Mouse (Mus musculus) cerebellum, postnatal 10 days (tissue): ENCODE data around the gene Atxn7l1.
A peak's percentile ranks its signal among the peaks of the same experiment; 100 is the strongest.

Experiments
- DNase-seq, 2 experiments: peaks; one replicate each; pipeline ENCODE4 v3.0.0; 2021; ENCODE audit warnings: mixed read lengths in 2 of 2

The Atxn7l1 gene

GRCm38 (mm10) chr12:33332796-33333195 lies 185.3 kb downstream of the Atxn7l1 start:
- peak; percentile 67 to 78 for DNase-seq

GRCm38 (mm10) chr12:33333914-33334313 lies 186.4 kb downstream of the Atxn7l1 start:
- DNase-seq = peak; percentile 94 to 96

GRCm38 (mm10) chr12:33334511-33334910 lies 187.0 kb downstream of the Atxn7l1 start:
- no peak for DNase-seq

- no peak for DNase-seq
Measured at GRCm38 (mm10) chr12:33334951-33335350, 187.5 kb downstream of the Atxn7l1 start.

GRCm38 (mm10) chr12:33335410-33335809 lies 187.9 kb downstream of the Atxn7l1 start:
- DNase-seq = no peak

- peak; percentile 72 to 75 for DNase-seq
Measured at GRCm38 (mm10) chr12:33336561-33337125, 189.2 kb downstream of the Atxn7l1 start.

- no peak for DNase-seq
Measured at GRCm38 (mm10) chr12:33337289-33337688, 189.8 kb downstream of the Atxn7l1 start.

GRCm38 (mm10) chr12:33338170-33338569 lies 190.7 kb downstream of the Atxn7l1 start:
- no peak for DNase-seq

GRCm38 (mm10) chr12:33339822-33340221 lies 192.3 kb downstream of the Atxn7l1 start:
- no peak for DNase-seq

GRCm38 (mm10) chr12:33340698-33341097 lies 193.2 kb downstream of the Atxn7l1 start:
- peak in 1 of 2 experiments; percentile 38 for DNase-seq

GRCm38 (mm10) chr12:33341351-33341892 lies 193.9 kb downstream of the Atxn7l1 start:
- peak; percentile 83 to 89 for DNase-seq

GRCm38 (mm10) chr12:33344970-33345772 lies 197.7 kb downstream of the Atxn7l1 start:
- no peak for DNase-seq

- no peak for DNase-seq
Measured at GRCm38 (mm10) chr12:33345773-33346435, 198.4 kb downstream of the Atxn7l1 start.

- DNase-seq = no peak
Measured at GRCm38 (mm10) chr12:33352671-33353070, 205.2 kb downstream of the Atxn7l1 start.

- no peak for DNase-seq
Measured at GRCm38 (mm10) chr12:33358345-33358744, 210.9 kb downstream of the Atxn7l1 start.

GRCm38 (mm10) chr12:33359209-33359608 lies 211.7 kb downstream of the Atxn7l1 start:
- no peak for DNase-seq

- DNase-seq = peak; percentile 67 to 80
Measured at GRCm38 (mm10) chr12:33359878-33360482, 212.5 kb downstream of the Atxn7l1 start.

- DNase-seq = peak; percentile 98 to 99
Measured at GRCm38 (mm10) chr12:33360729-33361128, 213.2 kb downstream of the Atxn7l1 start.

- DNase-seq = no peak
Measured at GRCm38 (mm10) chr12:33364511-33364910, 217.0 kb downstream of the Atxn7l1 start.

GRCm38 (mm10) chr12:33365133-33365532 lies 217.6 kb downstream of the Atxn7l1 start:
- no peak for DNase-seq

GRCm38 (mm10) chr12:33369555-33369954 lies 222.1 kb downstream of the Atxn7l1 start:
- DNase-seq = no peak

- DNase-seq = peak; percentile 88 to 90
Measured at GRCm38 (mm10) chr12:33379624-33380445, 232.3 kb downstream of the Atxn7l1 start.
